Mouse (Mus musculus): ENCODE measurements around the gene Zfp341.

DNA sequence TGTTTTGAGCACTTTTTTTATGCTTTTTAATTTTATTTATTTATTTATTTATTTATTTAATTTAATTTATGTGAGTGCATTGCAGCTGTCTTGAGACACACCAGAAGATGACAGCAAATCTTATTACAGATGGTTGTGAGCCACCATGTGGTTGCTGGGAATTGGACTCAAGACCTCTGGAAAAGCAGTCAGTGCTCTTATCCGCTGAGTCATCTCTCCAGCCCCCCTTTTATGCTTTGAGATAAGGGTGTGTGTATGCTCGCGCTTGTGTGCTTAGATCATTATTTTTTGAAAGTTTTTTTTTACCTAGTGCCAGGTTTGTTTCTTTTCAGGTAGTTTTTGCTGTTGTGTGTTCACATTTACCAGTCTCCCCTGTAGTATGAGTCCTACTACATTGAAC lies 65.9 kb downstream of the Zfp341 start:
- TF ChIP-seq CTCF (IDR thresholded peaks at IDR 0.05; ENCODE audit: borderline replicate concordance, extremely low read depth, insufficient read depth, insufficient read length) = no peak
- no peak for TF ChIP-seq POLR2A (IDR thresholded peaks at IDR 0.05; ENCODE audit: borderline replicate concordance, extremely low read depth, insufficient read depth, insufficient read length, poor library complexity, severe bottlenecking)

All from brain, embryonic 14.5 days (tissue).